Mouse (Mus musculus) lung, postnatal 4 days (tissue): Measurements from ENCODE around the gene Myt1.
"Not testable (repeated sequence)": the region's sequence is repeated elsewhere in the genome, so short reads cannot be mapped to it uniquely, and the experiment has no call there.

ENCODE experiments used
- DNase-seq, 2 experiments: peaks; one replicate each; pipeline ENCODE4 v3.0.0; 2021

The Myt1 gene

GRCm38 (mm10) chr2:181781421-181781820, 18.3 kb downstream of the Myt1 start:
- no peak for DNase-seq

DNA sequence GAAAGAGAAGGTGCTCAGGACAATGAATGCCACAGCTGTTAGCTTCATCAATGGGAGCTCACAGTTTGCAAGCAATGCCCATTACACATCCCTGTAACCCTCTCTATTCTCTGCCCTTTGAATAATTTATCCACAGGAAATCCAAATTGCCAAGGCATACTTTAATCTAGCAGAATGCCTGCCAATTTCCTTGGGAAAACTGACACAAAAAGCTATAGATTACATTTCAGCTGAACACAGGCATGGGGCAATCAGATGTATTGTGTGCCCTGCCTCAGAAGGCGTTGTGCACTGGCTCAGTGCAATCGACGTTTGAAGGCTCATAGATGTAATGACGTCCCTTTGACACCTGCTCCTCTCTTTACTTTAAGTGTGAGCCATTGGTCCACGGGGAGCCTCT, 24.7 kb downstream of the Myt1 start:
- DNase-seq: no peak

DNA sequence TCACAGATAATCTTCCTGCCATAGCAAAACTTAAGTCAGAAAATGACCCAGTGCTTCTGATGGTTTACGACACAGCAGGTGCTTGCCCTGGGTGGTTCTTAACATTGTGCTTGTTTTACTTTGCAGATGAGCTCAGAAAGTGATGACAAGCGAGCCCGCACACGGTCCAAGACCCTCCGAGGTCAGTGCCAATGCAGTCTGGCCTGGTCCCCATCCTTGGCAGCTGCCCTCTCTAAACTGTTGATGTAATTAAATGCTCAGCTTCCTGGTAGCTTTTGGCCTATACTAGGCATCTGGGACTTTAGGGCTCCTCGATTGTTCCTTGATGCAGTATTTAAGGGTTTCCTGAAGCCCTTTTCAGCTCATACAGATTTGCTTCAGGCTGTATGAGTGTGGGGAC, 26.3 kb downstream of the Myt1 start:
- no peak for DNase-seq

DNA sequence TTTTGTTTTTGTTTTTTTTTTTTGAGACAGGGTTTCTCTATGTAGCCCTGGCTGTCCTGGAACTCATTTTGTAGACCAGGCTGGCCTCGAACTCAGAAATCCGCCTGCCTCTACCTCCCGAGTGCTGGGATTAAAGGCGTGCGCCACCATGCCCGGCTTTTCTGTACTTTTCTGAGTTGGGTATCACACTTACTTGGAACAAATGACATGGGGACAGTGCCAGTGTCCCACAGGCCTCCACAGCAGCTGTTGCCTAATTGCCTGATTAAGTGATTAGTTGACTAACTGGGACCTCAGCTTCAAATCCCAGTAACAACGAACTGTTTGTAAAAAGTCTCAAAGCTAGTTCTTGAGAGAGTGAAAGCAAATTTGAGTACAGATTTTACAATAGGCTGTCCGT, 30.1 kb downstream of the Myt1 start:
- not testable (repeated sequence) for DNase-seq

DNA sequence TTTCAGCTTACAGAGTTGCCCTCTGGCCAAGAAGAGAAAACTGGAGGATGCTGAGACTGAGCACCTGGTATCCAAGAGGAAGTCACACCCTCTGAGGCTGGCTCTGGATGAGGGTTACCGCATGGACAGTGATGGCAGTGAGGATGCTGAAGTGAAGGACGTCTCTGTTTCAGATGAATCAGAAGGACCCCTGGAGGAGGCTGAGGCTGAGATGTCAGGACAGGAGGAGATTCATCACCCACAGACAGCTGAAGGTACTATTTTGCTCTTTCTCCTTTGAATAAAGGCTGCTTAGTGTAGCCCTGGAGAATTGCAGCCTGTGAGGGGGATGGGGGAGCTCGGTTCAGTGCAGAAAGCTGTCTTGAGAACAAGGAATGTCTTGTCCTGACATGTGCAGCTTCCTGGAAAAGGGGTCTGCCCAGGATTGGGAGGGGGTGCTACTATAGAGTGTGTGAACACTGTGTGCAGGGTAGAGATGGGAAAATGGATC, 32.6 kb downstream of the Myt1 start:
- DNase-seq: no peak

DNA sequence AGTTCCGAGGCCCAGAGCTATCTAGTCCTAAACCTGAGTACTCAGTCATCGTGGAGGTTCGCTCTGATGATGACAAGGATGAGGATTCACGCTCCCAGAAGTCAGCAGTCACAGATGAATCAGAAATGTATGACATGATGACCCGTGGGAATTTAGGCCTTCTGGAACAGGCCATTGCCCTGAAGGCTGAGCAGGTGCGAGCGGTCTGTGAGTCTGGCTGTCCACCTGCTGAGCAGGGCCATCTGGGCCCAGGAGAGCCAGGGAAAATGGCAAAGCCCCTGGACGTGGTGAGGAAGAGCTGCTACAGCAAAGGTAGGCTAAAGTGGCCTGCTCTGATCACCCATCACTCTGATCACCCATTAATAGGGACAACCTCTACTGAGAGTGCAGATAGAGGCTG, 34.5 kb downstream of the Myt1 start:
- no peak for DNase-seq

GRCm38 (mm10) chr2:181829032-181829650, 66.0 kb downstream of the Myt1 start:
- no peak for DNase-seq

- DNase-seq: no peak
Measured at GRCm38 (mm10) chr2:181832745-181833144, 69.6 kb downstream of the Myt1 start.

GRCm38 (mm10) chr2:181837372-181838292, 74.5 kb downstream of the Myt1 start, which contains the start of gene Pcmtd2:
Gene Pcmtd2, plus strand, starts transcription at chr2:181837854.
- DNase-seq: peak; percentile 93 to 95

- DNase-seq: peak in 1 of 2 experiments; percentile 13
Measured at GRCm38 (mm10) chr2:181838293-181838680, 75.2 kb downstream of the Myt1 start.

- no peak for DNase-seq
Measured at GRCm38 (mm10) chr2:181845709-181846394, 82.7 kb downstream of the Myt1 start.

- peak; percentile 94 to 96 for DNase-seq
Measured at GRCm38 (mm10) chr2:181863791-181864535, 100.8 kb downstream of the Myt1 start, which contains the start of gene Polr3k. Gene Polr3k, plus strand, starts transcription at chr2:181864337.

DNA sequence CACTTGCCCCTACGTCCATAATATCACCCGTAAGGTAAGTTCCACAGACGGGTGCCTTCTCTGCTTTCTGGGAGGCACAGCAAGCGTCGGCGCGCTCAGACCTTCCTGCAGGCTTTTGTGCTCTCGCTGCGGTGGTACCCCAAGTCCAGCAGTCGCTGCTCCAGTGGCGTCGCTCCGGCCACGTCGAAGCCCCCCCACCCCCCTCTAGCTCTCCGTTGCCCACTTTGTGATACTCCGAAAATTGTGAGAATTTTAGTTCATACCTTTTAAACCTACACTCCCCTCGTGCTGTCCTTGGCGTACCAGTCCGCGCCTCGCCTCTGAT, 101.4 kb downstream of the Myt1 start:
- DNase-seq: no peak

DNA sequence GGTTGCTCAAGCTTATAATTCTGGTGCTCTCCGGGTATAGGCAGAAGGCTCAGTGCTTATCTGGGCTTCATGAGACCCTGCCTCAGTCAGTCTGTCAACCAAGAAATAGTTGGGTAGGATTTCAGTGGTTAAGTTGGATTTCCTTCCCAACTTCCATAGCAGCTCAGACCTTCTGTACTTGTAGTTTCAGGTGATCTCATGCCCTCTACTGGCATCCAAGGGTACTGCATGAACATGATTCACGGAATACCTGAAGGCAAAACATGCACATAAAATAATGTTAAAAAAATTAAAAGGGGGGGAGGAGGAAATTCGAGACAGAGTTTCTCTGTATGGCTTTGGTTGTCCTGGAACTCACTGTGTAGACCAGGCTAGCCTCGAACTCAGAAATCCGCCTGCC, 103.8 kb downstream of the Myt1 start:
- DNase-seq: peak in 1 of 2 experiments; percentile 69

- no peak for DNase-seq
Measured at GRCm38 (mm10) chr2:181871039-181871438, 107.9 kb downstream of the Myt1 start.
